Mouse (Mus musculus) lung, postnatal 0 days (tissue): ENCODE data around the gene Tpd52l1.

ENCODE experiments used
- CTCF ChIP-seq: IDR thresholded peaks from 2 replicates; pipeline ENCODE4 v1.5.1; 2016; ENCODE audit warnings: antibody characterized with exemption, mild to moderate bottlenecking
- EP300 ChIP-seq: IDR thresholded peaks from 2 replicates; pipeline ENCODE4 v1.6.1; 2016; ENCODE audit warnings: antibody characterized with exemption, mild to moderate bottlenecking, control low read depth

DNA sequence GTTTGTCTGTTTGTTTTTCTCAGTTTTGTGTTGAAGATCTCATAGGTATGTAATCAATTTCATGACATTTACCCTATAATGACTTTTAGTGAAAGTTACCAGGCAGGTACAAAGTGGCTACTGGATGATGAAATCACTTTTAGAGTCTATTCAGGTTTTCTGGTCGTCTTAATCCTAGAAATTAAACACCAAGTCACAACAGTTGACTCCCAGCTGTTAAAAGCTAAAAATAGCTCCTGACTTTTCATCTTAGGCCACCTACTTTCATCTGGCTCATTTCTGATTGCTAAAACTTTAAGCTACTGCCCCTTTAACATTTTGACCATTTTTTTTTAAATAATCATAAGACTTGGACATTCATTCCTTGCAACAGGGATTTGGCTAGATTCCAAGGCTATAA lies 1.3 kb upstream of the Tpd52l1 start:
- TF ChIP-seq CTCF (no peak), EP300 (no peak)
